Mouse (Mus musculus) liver, postnatal 0 days (tissue): Measurements from ENCODE around the gene Olfr844.

ENCODE experiments used
- CTCF ChIP-seq: sonication (generic); IDR thresholded peaks from 2 replicates; pipeline ENCODE4 v1.5.1; 2016; ENCODE audit warnings: antibody characterized with exemption, low read depth
- EP300 ChIP-seq: IDR thresholded peaks from 2 replicates; pipeline ENCODE4 v1.6.1; 2016; ENCODE audit warnings: antibody characterized with exemption, low read depth, mild to moderate bottlenecking

DNA sequence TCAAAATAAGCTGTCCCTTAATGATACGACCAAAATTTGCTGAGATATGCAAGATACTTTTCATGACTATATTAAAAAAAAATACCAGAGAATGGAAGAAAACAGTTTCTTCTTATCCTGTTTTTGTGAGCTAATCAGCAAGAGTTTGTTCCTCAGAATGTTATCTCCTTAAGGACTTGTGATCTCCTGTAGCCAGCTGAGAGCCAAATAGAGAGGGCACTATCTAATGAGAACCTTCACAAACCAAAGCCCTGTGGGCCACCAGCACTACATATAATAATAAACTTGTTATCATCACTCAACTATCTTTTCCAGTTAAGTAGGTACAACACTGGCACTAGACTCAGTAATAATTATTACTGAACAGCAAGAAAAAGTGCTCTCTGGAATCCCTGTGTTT is 20.0 kb downstream of the Olfr844 start, which contains the start of gene Olfr845:
- TF ChIP-seq EP300, result no peak
- no peak for TF ChIP-seq CTCF
